Mouse (Mus musculus): Measurements from ENCODE around the gene Cdk12. TPM values are rescaled to one million over a fixed set of nuclear protein-coding genes. Genes with fewer than 3 reads are reported as not detected.
"Not testable (repeated sequence)": the region's sequence is repeated elsewhere in the genome, so short reads cannot be mapped to it uniquely, and the experiment has no call there.

Gene Cdk12
- total RNA-seq (2022) = 10 to 100 TPM; 36.6 to 42.6 (median 39.3) TPM

DNA sequence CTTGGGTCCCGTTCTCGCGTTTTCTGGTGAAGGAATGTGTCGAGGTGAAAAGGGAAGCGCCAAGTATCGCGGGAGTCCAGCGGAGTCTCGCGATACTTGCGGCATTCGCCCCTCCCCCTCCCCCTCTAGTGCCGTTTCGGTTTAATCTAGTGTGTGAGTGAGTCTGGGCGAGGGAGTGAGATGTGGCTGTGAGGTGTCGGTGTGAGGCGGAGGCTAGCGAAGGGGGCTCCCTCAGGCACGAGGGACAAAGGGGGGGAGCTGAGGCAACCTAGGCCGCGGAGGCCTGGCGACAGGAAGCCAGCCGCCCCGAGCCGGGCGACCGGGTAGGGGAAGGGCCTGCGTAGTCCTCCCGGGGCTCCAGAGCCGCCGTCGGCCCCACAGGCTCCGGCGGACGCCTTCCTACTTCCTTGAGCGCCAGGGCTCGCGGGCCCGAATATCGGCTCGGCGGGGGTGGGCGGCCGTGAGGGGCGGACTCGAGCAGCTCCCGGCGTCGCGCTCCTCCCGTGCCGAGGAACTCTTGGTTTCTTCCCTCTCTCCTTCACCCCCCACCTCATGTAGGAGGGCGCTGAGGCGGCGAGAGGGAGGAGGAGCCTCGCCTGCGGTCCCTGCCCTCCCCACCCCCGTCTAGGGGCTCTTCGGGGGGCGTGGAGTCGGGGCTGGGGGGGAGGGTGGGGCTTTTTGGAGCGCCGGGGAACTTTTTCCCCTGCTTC is at the start of gene Cdk12:
TSS of gene Cdk12 (plus strand) at position 419 of the 710 bp plus-strand sequence.
- peak; percentile 87 to 94 for DNase-seq (ENCODE audit: low spot score in 2 of 2)

DNA sequence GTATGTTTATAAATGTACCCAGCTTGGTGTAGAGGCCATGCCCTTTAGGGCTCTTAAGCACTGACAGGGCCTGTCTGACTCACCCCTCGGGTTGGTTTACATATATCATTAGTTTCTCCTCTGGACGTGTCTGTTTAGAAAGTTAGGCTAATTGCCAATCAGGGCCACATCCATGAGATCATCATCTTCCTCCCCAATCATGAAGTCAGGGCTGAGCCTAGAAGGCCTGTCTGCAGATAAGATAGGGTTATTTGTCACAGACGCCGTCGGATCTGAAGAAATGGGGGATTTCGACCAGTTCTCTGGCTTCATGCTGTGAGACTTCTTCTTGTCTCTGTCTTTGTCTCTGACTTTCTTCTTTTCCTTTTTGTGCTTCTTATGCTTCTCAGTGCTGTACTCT is 47.8 kb upstream of the Cdk12 start:
- DNase-seq (ENCODE audit: low spot score in 2 of 2) = no peak

DNA sequence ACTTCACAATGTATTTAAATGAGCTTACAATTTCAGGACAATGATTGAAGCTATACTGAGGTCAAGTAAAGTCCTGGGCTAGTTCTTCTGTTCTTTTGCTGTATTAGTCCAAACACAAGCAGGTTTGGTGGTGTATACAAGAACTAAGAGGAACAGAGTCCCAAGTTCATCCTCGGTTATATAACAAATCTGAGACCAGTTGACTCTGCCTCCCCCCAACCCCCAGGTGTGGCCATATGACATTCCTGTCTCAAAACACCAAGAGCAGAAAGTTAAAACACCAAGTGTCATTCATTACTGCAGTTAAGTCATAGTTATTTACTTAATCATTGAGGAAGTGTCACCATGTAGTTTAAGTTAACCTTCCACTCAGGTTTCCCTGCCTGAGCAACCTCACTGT is 34.5 kb upstream of the Cdk12 start:
- no peak for DNase-seq (ENCODE audit: low spot score in 2 of 2)

DNA sequence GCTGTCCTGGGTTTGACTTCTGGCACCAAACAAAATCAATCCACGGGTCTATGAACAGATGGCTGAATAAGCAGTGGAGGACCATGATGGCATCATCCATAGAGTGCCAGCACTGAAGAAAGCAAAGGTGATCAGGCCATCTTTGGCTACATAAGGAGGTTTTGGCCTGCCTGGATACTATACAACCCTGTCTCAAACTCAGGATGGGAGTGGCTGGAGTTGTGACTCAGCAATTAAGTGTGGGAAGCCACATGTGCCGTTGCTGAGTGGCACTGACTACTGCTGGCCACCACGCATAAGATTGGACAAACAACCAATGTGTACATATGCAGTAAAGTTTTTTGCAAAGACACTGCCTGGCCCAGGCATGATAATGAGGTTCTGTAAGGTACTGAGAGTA is 20.7 kb upstream of the Cdk12 start:
- not testable (repeated sequence) for DNase-seq (ENCODE audit: low spot score in 2 of 2)

DNA sequence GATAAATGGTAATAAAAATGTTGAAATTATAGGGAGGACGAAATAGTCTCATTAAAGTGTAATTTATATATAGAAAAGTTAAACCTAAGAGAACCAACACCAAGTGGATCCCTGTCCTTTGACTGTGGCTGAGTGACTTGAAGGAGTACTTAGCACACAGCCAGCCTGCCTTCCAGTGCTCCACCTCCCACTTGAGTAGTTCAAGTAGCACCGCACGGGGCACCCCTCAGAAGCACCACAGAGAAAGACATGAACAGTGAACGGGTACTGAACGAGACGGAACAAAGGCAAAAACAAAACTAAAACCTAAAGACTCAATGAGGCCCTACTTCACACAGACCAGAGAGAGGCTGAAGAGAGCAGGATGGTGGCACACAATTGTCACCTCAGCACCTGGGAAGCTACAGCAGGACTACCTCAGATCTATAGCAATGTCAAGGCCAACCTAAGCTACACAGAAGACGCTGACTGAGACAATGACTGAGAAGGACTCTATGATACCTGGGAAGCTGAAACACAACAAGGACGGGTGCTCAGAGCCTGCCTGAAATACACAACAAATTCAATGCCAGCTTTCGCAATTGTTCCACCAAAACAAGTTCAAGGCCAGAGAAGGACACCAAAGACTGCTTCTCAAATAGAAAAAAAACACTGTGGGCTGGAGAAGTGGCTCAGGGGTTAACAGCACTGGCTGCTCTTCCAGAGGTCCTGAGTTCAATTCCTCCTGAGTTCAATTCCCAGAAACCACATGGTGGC is 15.0 kb upstream of the Cdk12 start:
- DNase-seq (ENCODE audit: low spot score in 2 of 2) = no peak

DNA sequence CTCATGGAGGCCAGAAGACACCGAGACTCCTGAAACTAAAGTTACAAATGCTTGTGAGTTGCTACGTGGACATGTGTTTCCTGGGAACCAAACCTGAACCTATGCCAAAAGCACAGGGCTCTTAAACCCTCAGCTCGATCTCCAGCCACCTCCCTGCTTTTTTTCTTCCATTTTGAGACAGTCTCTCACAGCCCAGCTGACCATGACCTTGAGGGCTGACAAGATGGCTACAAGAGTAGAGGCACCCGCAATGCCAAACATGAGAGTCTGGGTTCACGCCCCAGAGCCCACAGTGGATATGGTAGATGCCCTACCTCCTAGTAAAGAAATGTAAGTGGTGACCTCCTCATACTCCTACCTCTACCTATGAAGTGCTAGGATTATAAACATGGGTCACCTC is 12.0 kb upstream of the Cdk12 start:
- no peak for DNase-seq (ENCODE audit: low spot score in 2 of 2)

DNA sequence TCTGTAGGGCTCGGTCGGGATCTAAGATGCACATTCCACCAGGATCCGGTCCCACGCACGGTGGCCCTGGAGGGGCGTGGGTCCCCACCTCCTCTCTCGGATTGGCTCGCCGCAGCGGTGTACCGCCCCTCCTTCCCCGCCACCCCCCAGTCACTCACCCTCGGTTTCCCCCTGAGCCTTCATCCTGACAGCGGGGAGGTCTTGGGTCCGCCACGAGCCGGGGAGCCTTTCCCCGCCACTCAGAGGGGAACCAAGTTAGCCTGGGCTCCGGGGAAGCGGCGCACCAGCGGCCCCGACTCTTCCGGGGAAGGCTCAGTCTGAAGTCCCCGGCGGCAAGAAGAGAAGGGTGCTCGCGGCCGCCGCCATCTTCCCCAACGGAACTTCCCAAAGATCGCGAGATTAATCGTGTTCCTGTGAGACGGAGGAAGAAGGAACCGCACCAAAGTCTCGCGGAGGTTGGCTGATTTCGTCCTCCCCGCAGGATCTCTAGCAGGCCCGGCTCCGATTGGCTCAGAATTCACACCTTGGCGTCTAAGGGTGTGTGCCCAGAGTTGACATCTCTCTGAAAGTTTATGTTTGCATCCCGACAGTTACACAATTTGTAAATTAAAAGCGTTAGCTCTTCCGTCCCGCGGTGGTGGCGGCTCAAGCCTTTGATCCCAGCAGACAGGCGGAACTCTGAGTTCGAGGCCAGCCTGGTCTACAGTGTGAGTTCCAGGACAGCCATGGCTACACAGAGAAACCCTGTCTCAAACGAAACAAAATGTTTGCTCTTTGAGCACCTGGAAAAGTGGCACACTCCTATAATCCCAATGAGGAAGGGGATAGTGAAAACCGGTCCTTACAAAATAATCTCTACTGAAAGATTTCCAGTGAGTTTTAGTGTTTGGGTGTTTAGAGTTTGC is 9.7 kb upstream of the Cdk12 start, which contains the start of gene Med1:
TSS of gene Med1 (minus strand) at position 393 of the 905 bp plus-strand sequence.
- DNase-seq (ENCODE audit: low spot score in 2 of 2) = peak; percentile 90 to 91

DNA sequence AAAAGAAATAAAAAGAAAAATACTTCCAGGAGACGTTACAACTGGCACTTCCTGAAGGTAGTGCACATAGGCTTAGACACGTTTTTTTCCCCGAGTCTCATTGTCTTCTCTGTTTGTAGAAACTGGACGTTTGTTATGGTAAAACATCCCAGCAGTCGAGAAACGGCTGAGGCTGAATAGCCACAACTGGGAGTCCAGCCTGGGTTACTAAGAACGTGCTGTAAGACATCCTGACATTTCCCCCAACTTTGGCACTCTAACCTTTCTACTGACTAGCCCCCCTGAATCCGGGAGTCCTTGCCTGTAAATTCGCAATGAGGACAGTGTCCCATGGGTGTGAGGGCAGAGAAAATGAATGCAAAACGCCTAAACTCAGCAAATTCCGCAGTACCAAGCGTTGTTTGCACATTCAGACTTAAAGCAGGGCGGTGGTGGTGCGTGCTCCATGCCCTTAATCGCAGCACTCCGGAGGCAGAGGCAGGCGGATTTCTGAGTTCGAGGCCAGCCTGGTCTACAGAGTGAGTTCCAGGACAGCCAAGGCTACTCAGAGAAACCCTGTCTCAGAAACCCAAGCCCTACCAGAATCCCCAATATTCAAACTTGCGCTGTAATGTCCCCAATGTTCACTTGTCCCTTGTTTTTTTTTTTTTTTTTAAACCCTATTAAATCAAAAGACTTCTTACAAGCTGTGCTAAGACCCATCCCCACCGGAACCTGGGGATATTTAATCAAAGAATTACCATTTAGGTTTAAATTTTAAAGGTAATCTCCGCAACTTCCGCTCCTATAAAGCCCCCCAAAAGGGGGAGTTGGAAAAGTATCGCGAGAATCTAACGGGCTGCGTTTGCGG is 843 bp upstream of the Cdk12 start:
- peak in 1 of 2 experiments; percentile 31 for DNase-seq (ENCODE audit: low spot score in 2 of 2)

DNA sequence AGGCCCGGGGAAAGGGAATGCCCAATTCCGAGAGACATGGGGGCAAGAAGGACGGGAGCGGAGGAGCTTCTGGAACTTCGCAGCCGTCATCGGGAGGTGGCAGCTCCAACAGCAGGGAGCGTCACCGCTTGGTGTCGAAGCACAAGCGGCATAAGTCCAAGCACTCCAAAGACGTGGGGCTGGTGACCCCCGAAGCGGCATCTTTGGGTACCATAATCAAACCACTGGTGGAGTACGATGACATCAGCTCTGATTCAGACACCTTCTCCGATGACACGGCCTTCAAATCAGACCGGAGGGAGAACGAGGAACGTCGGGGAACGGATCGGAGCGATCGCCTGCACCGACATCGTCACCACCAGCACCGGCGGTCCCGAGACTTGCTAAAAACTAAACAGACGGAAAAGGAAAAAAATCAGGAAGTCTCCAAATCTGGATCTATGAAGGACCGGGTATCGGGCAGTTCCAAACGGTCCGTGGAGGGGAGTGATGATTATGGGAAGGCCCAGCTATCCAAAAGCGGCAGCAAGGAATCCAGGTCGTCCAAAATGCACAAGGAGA is 572 bp downstream of the Cdk12 start:
- peak; percentile 39 for DNase-seq (ENCODE audit: low spot score in 2 of 2)

DNA sequence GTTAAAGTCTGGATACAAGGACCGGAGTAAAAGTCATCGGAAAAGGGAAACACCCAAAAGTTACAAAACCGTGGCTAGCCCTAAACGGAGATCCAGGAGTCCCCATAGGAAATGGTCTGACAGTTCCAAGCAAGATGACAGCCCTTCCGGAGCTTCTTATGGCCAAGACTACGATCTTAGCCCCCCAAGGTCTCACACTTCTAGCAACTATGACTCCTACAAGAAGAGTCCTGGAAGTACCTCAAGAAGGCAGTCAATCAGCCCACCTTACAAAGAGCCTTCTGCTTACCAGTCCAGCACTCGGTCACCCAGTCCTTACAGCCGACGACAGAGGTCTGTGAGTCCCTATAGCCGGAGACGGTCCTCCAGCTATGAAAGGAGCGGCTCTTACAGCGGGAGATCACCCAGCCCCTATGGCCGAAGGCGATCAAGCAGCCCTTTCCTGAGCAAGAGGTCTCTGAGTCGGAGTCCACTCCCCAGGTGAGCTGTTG is 1.1 kb downstream of the Cdk12 start:
- no peak for DNase-seq (ENCODE audit: low spot score in 2 of 2)

DNA sequence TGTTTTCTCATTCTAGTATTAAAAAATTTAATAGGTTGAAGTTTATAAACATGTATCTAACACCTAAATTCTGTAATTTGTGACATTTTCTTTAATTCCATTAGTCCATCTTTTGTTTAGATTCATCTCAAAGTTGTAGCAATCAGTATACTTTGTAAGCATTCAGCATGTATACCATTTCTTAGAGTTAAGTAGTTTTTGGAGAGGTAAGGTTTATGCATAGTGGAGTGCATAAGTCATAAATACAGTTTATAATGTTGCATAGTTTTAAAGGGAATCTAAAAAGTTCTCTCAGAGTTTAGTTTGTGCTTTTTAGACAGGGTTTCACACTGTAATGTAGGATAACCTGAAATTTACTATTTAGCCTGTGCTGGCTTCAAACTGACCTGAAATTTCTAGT is 2.6 kb downstream of the Cdk12 start:
- no peak for DNase-seq (ENCODE audit: low spot score in 2 of 2)

DNA sequence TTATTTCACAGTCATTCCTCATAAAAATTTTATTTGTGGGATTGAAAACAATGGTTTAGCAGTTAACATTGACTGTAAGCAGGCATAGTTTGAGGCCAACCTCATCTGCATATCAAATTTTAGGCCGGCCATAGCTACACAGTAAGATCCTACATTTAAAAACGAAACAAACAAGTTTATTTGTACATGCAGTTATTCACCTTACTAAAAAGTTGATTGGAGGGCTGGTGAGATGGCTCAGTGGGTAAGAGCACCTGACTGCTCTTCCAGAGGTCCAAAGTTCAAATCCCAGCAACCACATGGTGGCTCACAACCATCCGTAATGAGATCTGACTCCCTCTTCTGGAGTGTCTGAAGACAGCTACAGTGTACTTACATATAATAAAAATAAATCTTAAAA is 3.4 kb downstream of the Cdk12 start:
- not testable (repeated sequence) for DNase-seq (ENCODE audit: low spot score in 2 of 2)

DNA sequence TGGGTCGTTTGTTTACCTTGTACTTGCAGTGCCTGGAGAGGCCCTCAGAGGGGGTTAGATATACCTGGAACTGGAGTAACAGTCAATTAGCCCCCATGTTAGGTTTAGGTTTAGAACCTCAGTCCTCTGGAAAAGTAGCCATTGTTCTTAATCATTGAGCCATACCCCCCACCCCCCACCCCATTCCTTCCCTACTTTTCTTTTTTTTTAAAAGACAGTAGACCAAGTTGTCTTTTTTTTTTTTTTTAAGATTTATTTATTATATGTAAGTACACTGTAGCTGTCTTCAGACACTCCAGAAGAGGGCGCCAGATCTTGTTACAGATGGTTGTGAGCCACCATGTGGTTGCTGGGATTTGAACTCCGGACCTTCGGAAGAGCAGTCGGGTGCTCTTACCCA is 6.8 kb downstream of the Cdk12 start:
- not testable (repeated sequence) for DNase-seq (ENCODE audit: low spot score in 2 of 2)

DNA sequence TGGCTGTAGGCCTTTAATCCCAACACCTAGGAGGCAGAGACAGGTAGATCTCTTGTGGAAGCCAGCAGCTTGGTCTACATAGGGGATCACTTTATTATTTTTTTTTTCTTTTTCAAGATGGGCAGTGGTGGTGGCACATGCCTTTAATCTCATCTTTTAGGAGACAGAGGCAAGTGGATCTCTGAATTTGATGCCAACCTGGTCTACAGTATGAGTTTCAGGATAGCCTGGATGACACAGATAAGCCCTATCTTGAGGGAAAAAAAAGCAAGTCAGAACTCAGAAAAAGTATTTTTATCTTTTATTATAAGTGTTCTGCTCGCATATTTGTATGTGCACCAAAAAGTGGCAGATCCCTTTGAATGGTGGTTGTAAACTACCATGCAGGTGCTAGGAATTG is 10.5 kb downstream of the Cdk12 start:
- no peak for DNase-seq (ENCODE audit: low spot score in 2 of 2)

DNA sequence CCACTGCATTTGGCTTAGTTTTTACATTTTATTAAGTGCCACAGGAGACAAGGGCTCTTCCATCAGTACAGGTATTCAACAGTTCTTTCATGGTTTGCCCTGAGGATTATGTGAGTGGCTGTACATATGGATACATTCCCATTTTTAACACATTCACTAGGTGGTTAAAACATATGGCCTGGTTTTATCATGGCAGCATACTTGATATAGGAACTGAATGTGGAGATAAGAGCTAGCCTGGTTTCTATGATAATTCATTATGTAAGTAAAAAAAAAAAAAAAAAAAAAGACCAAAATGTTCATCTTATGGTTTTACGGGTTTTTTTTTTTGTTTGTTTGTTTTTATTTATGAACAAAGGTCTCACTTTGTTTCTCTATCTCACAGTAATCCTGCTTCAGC is 23.5 kb downstream of the Cdk12 start:
- DNase-seq (ENCODE audit: low spot score in 2 of 2) = no peak

DNA sequence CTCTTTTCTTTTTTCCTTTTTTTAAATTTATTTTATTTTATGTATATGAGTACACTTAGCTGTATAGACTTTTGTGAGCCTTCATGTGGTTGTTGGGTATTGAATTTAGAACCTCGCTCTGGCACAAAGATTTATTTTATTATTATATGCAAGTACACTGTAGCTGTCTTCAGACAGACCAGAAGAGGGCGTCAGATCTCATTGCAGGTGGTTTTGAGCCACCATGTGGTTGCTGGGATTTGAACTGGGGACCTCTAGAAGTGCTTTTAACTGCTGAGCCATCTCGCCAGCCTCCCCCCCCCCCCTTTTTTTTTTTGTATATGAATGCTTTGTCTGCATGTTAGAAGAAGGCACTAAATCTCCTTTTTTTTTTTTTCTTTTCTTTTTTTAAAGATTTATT is 35.6 kb downstream of the Cdk12 start:
- DNase-seq (ENCODE audit: low spot score in 2 of 2) = no peak

DNA sequence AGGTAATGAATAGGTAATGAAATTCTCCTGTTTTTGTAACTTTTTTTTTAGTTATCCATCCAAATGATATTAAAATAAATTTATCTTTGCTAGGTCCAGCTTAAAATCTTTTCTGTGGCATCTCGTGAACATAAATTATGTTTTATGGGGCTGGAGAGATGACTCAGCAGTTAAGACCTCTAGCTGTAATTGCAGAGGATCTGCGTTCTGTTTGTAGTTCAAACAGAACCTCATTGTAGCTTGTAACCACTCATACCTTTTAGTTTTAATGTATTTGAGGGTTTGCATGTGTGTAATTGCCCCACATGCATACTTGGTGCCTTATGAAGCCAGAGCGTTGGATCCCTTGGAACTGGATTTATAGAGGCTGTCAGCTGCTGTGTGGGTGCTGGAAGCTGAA is 36.1 kb downstream of the Cdk12 start:
- DNase-seq (ENCODE audit: low spot score in 2 of 2) = no peak

DNA sequence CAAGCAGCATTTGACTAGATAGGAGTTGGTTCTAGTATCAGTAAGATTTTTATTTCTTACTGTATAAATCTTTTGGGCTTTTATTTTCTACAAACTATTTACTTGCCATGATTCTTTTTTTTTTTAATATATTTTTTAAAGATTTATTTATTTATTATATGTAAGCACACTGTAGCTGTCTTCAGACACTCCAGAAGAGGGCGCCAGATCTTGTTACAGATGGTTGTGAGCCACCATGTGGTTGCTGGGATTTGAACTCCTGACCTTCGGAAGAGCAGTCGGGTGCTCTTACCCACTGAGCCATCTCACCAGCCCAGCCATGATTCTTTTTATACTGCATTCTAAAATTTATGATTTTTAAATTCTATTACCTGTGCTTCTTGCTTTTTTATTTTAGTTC is 40.1 kb downstream of the Cdk12 start:
- not testable (repeated sequence) for DNase-seq (ENCODE audit: low spot score in 2 of 2)

DNA sequence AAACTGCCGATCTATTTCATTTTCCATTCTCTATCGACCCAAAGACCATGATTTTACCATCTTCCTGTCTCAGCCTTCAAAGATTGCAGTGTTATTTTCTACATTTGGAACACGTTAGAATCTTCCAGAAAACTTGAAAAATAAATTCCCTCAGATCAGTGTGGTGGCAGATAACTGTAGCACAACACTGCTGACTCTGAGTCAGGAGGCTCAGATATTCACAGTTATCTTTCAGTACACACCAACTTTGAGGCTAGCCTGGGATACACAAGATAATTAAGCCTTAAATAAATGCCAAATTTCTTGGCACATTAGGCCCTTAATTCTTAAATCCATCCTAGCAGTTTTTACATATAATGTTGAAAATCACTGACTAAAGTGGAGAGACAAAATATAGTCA is 41.6 kb downstream of the Cdk12 start:
- no peak for DNase-seq (ENCODE audit: low spot score in 2 of 2)

DNA sequence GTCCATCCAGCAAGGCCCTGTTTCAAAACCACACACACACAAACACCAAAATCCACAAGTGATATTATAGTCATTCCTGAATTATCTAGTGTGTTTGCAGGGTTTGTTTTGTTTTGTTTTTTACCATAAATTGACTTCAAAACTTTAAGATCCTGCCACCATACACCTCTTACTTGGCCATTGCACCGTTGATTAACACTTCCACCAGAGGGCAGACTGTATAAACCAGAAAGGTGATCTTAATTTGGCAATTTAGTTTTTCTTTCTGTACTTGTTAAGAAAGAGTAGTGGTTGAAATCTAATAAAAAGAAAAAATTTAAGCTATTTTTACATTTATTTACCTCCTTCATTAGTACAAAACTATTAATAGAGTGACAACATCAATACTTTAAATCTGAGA is 44.5 kb downstream of the Cdk12 start:
- no peak for DNase-seq (ENCODE audit: low spot score in 2 of 2)

Data from left cerebral cortex, adult 8-10 months (tissue).